Mouse (Mus musculus) midbrain, embryonic 16.5 days (tissue): ENCODE measurements around the gene Npy1r. TPM values are rescaled to one million over a fixed set of nuclear protein-coding genes. Genes with fewer than 3 reads are reported as not detected.

ENCODE experiments used
- polyA plus RNA-seq: library from polyadenylated mRNA; unstranded; fragments of >200 nt; fragmentation: Nextera tagmentation; extraction: Ambion mirVana; gene quantifications from 2 replicates; pipeline ENCODE4 v1.2.1, GENCODE M21; 2015

Gene Npy1r
- polyA plus RNA-seq, 1 experiment from 2014 or later = 6.6 TPM

Other genes with a start within 250 kb of the Npy1r start
- gene Tma16, start 210.7 kb upstream of the Npy1r start, polyA plus RNA-seq = 10.6 and 11.4 TPM in 2 replicates
- gene Tktl2, start 185.4 kb upstream of the Npy1r start, polyA plus RNA-seq = 0.08 TPM in 1 of 2 replicates, not detected in the other
- gene Npy5r, start 9.1 kb upstream of the Npy1r start, polyA plus RNA-seq = 1.4 and 2.1 TPM in 2 replicates
- 1.5 and 1.6 TPM in 2 replicates for gene Naf1, start 163.0 kb downstream of the Npy1r start, polyA plus RNA-seq